ENCODE assay signal across 21 mouse cellular contexts in the genomic region with DNA sequence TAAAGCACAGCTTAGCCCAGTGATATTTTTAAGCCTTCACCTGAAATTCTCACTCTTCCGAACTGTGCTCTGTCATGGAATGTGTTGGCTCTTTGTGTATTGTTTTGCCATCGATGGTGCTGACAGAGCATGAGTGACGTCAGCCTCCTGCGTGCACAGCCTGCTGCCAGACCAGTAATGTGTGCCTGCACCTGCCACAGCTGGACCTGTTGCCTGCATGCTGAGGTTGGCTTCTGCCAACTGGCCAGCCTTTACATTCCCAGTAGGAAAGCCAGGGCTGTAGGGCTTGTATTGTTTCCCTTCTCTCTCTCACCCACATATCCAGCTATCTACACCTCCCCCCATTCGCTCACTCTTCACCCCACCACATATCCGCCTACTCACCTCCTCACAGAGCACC.
DNase-seq lines count a peak whose midpoint lies in the region; ATAC-seq and TF ChIP-seq lines count a peak whose summit lies in the region.
"Had no signal": no experiment of that assay in that cellular context is flagged by ENCODE, and none has a peak within 500 bp of the region (broad histone marks: within the 10 kb centered on the region; RNA-seq: fewer than 3 reads in every experiment).

No protein-coding gene starts in this region.

- H3K4me2 ChIP-seq in forebrain, postnatal 0 days (ENCODE audit: low read depth), result no peak overlapping the region
- H3K4me2 ChIP-seq in forebrain, embryonic 14.5 days (ENCODE audit: low read length), result no peak overlapping the region
- H3K4me2 ChIP-seq: embryonic facial prominence, embryonic 15.5 days; intestine, embryonic 15.5 days; liver, embryonic 13.5 days; lung, embryonic 14.5 days; midbrain, embryonic 11.5 days; neural tube, embryonic 12.5 days had no signal

- peak; percentile 34; the same call in 1 of the 2 replicates for ATAC-seq in forebrain, postnatal 0 days
- ATAC-seq in forebrain, embryonic 14.5 days, result no peak
- ATAC-seq: intestine, embryonic 15.5 days; Patski had no signal

- no peaks in the 10 kb centered on the region for H3K4me1 ChIP-seq in forebrain, postnatal 0 days (ENCODE audit: insufficient read depth)
- peaks cover 18% of the 10 kb centered on the region for H3K4me1 ChIP-seq in forebrain, embryonic 14.5 days (ENCODE audit: control insufficient read depth, insufficient read depth, low read length)

- no peaks in the 10 kb centered on the region for H3K27me3 ChIP-seq in forebrain, postnatal 0 days (ENCODE audit: insufficient read depth, low read length)
- H3K27me3 ChIP-seq in forebrain, embryonic 14.5 days (replicated peaks; ENCODE audit: control insufficient read depth, insufficient read depth, low read length), result no peaks in the 10 kb centered on the region
- H3K27me3 ChIP-seq: intestine, embryonic 15.5 days; liver, embryonic 13.5 days; Patski had no signal

- no peaks in the 10 kb centered on the region for H3K36me3 ChIP-seq in forebrain, postnatal 0 days (ENCODE audit: insufficient read depth)
- H3K36me3 ChIP-seq in forebrain, embryonic 14.5 days (ENCODE audit: control insufficient read depth, insufficient read depth, low read length), result no peaks in the 10 kb centered on the region
- H3K36me3 ChIP-seq: embryonic facial prominence, embryonic 15.5 days; forebrain, embryonic 10.5 days; intestine, embryonic 15.5 days; liver, embryonic 13.5 days; neural tube, embryonic 12.5 days had no signal

- intact Hi-C loops in left cerebral cortex, postnatal 4 days (cut with DNase I), result no loop called here

- no peak for TF ChIP-seq CTCF in forebrain, postnatal 0 days (IDR thresholded peaks at IDR 0.05; ENCODE audit: low read depth)

- WGBS in forebrain, postnatal 0 days, result 57% methylated on average over 6 of the region's 6 CpGs
- 58% methylated on average over 6 of the region's 6 CpGs for WGBS in forebrain, embryonic 14.5 days

- no peak overlapping the region for H3K27ac ChIP-seq in forebrain, postnatal 0 days (ENCODE audit: low read depth, low read length)
- no peak overlapping the region for H3K27ac ChIP-seq in forebrain, embryonic 14.5 days (ENCODE audit: low read depth, low read length)
- H3K27ac ChIP-seq: embryonic facial prominence, embryonic 15.5 days; forebrain, embryonic 10.5 days; intestine, embryonic 15.5 days; liver, embryonic 13.5 days; neural tube, embryonic 12.5 days; stomach, postnatal 0 days had no signal

- no peak overlapping the region for H3K9ac ChIP-seq in forebrain, postnatal 0 days
- no peak overlapping the region for H3K9ac ChIP-seq in forebrain, embryonic 14.5 days (ENCODE audit: low read length)
- H3K9ac ChIP-seq: embryonic facial prominence, embryonic 15.5 days; intestine, embryonic 15.5 days; liver, embryonic 13.5 days; lung, embryonic 14.5 days; neural tube, embryonic 12.5 days had no signal

- H3K9me3 ChIP-seq in forebrain, postnatal 0 days (ENCODE audit: low read length), result no peaks in the 10 kb centered on the region
- no peaks in the 10 kb centered on the region for H3K9me3 ChIP-seq in forebrain, embryonic 14.5 days (replicated peaks; ENCODE audit: control insufficient read depth, low read length)
- H3K9me3 ChIP-seq: embryonic facial prominence, embryonic 15.5 days; forebrain, embryonic 10.5 days; intestine, embryonic 15.5 days; liver, embryonic 13.5 days; neural tube, embryonic 12.5 days had no signal

- DNase-seq in forebrain, postnatal 0 days, result no peak
- no peak for DNase-seq in forebrain, embryonic 14.5 days (ENCODE audit: low spot score)
- peak; percentile 44 for DNase-seq in layer of hippocampus, adult 11-12 months (ENCODE audit: low spot score)
- DNase-seq in layer of hippocampus, postnatal 25 days (ENCODE audit: extremely low spot score in 1 of 2, low spot score in 1 of 2), result no peak
- DNase-seq in MN1 (ENCODE audit: low spot score), result peak; percentile 40
- peak; percentile 37 for DNase-seq in left cerebral cortex, postnatal 4 days
- DNase-seq in cerebellum, adult 9-10 months, result no peak
- DNase-seq in spleen, postnatal 36 days (ENCODE audit: low spot score in 2 of 2), result no peak
- DNase-seq: adrenal gland, adult 8-10 months; cerebellum, adult 11 months; cerebellum, postnatal 14 days; gastrocnemius, postnatal 25 days; liver, embryonic 13.5 days; lung, embryonic 14.5 days had no signal

- H3K4me3 ChIP-seq in forebrain, postnatal 0 days (ENCODE audit: low read depth, low read length), result no peak overlapping the region
- H3K4me3 ChIP-seq in forebrain, embryonic 14.5 days (ENCODE audit: low read depth, low read length), result no peak overlapping the region
- H3K4me3 ChIP-seq: embryonic facial prominence, embryonic 15.5 days; forebrain, embryonic 10.5 days; intestine, embryonic 15.5 days; liver, embryonic 13.5 days; neural tube, embryonic 12.5 days had no signal

Comparison
In these comparisons a context has a peak if more than half of its experiments do, and no peak if none do; other contexts are left out.
1. DNase-seq: peak in layer of hippocampus, adult 11-12 months (single experiment), MN1 (single experiment) and left cerebral cortex, postnatal 4 days (single experiment); none in forebrain, postnatal 0 days (single experiment), forebrain, embryonic 14.5 days (single experiment), layer of hippocampus, postnatal 25 days (0 of 2), cerebellum, adult 9-10 months (single experiment) and spleen, postnatal 36 days (0 of 2).